Mouse (Mus musculus): ENCODE data around the gene Alkbh7.

- TF ChIP-seq CTCF (IDR thresholded peaks at IDR 0.05; ENCODE audit: low read depth, low read length): no peak
- TF ChIP-seq POLR2A (IDR thresholded peaks at IDR 0.05; ENCODE audit: extremely low read depth, insufficient read depth, low read length): no peak
Observed at GRCm38 (mm10) chr17:56989467-56990114, 7.5 kb upstream of the Alkbh7 start.

Measured in liver, adult 2 months (tissue).